Mouse (Mus musculus): ENCODE results near the gene Abca2.

- TF ChIP-seq CTCF (IDR thresholded peaks at IDR 0.05): peak; percentile 72
- TF ChIP-seq POLR2A (IDR thresholded peaks at IDR 0.05; ENCODE audit: insufficient read depth, low read depth, low read length): no peak
- TF ChIP-seq EP300 (IDR thresholded peaks at IDR 0.05; ENCODE audit: insufficient read depth, low read depth, low read length): no peak
These were observed 26.0 kb upstream of the Abca2 start for GRCm38 (mm10) chr2:25402377-25402971.

Data from heart, adult 2 months (tissue).